Mouse (Mus musculus) hindbrain, embryonic 16.5 days (tissue): ENCODE measurements around the gene Tubgcp3. TPM values are rescaled to one million over a fixed set of nuclear protein-coding genes. Genes with fewer than 3 reads are reported as not detected.

Source experiments
- ATAC-seq: fragments of 200-750 bp; cut with Nextera tagmentation; 2 replicates; pipeline ENCODE4 v1.8.0; 2017; ENCODE audit warnings: moderate TSS enrichment, moderate library complexity
- H3K27ac ChIP-seq: fragments of 300-500 bp; sonication (generic); 2 replicates; pipeline ENCODE4 v1.5.1; 2014; ENCODE audit warnings: low read depth, mild to moderate bottlenecking, control low read depth, low read length, moderate library complexity
- H3K27me3 ChIP-seq: fragments of 300-500 bp; sonication (generic); replicated peaks from 2 replicates; pipeline ENCODE4 v1.6.1; 2014; ENCODE audit warnings: low read length; ENCODE audit not compliant: control insufficient read depth, insufficient read depth
- H3K36me3 ChIP-seq: fragments of 300-500 bp; sonication (generic); 2 replicates; pipeline ENCODE4 v1.6.1; 2014; ENCODE audit warnings: mild to moderate bottlenecking, low read length, moderate library complexity, mixed read lengths; ENCODE audit not compliant: control insufficient read depth, insufficient read depth
- H3K4me1 ChIP-seq: fragments of 300-500 bp; sonication (generic); 2 replicates; pipeline ENCODE4 v1.6.1; 2014; ENCODE audit warnings: low read depth, low read length; ENCODE audit not compliant: control insufficient read depth, insufficient read depth
- H3K4me2 ChIP-seq: fragments of 300-500 bp; sonication (generic); 2 replicates; pipeline ENCODE4 v1.6.1; 2014; ENCODE audit warnings: mild to moderate bottlenecking, low read length, control low read depth, moderate library complexity
- H3K4me3 ChIP-seq: fragments of 300-500 bp; sonication (generic); 2 replicates; pipeline ENCODE4 v1.5.1; 2014; ENCODE audit warnings: mild to moderate bottlenecking, low read length, control low read depth, moderate library complexity
- H3K9ac ChIP-seq: fragments of 300-500 bp; sonication (generic); 2 replicates; pipeline ENCODE4 v1.6.1; 2014; ENCODE audit warnings: low read depth, mild to moderate bottlenecking, control low read depth, low read length, moderate library complexity
- H3K9me3 ChIP-seq: fragments of 300-500 bp; sonication (generic); 2 replicates; pipeline ENCODE4 v1.6.1; 2014; ENCODE audit warnings: mild to moderate bottlenecking, low read length, moderate library complexity; ENCODE audit not compliant: control insufficient read depth
- WGBS: fragments of 180-500 bp; shearing (Covaris S2); extraction: QIAGEN DNeasy Blood & Tissue Kit; methylation state at CpG from one replicate; pipeline ENCODE4 v1.1.7; 2014; 5-methylcytosine and 5-hydroxymethylcytosine counted together
- polyA plus RNA-seq: library from polyadenylated mRNA; unstranded; fragments of >200 nt; fragmentation: Nextera tagmentation; extraction: Ambion mirVana; gene quantifications from 2 replicates; pipeline ENCODE4 v1.2.1, GENCODE M21; 2015

Gene Tubgcp3
- polyA plus RNA-seq, result 37.2 and 41.7 TPM in 2 replicates

- Histone ChIP-seq H3K9me3 (no peaks in the 10 kb centered on the region), H3K4me3 (peak within 1 kb of the TSS; percentile 77), H3K36me3 (no peaks in the 10 kb centered on the region), H3K27me3 (no peaks in the 10 kb centered on the region), H3K4me1 (peaks cover 19% of the 10 kb centered on the region), H3K4me2 (peak within 1 kb of the TSS; percentile 87), H3K27ac (peak within 1 kb of the TSS; percentile 84), H3K9ac (peak within 1 kb of the TSS; percentile 82)
- WGBS, result under 1% methylated on average over 65 of the region's 65 CpGs
- ATAC-seq, result peak; percentile 95
Measured at GRCm38 (mm10) chr8:12672056-12672881, at the start of gene Tubgcp3. Tubgcp3 (minus strand) TSS chr8:12672248.

GRCm38 (mm10) chr8:12719091-12719490 lies 47.0 kb upstream of the Tubgcp3 start:
- no peak for ATAC-seq
- Histone ChIP-seq H3K27me3 (no peaks in the 10 kb centered on the region), H3K9ac (no peak overlapping the region), H3K4me3 (no peak overlapping the region), H3K4me2 (no peak overlapping the region), H3K27ac (no peak overlapping the region), H3K4me1 (no peaks in the 10 kb centered on the region), H3K9me3 (no peaks in the 10 kb centered on the region), H3K36me3 (no peaks in the 10 kb centered on the region)
- WGBS, result 76% methylated on average over 9 of the region's 9 CpGs

GRCm38 (mm10) chr8:12715861-12716585 lies 44.0 kb upstream of the Tubgcp3 start:
- no peak for ATAC-seq
- no peaks in the 10 kb centered on the region for H3K9me3 ChIP-seq
- 81% methylated on average over 18 of the region's 18 CpGs for WGBS
- no peak overlapping the region for H3K4me3 ChIP-seq
- H3K4me2 ChIP-seq, result no peak overlapping the region
- no peak overlapping the region for H3K9ac ChIP-seq
- no peaks in the 10 kb centered on the region for H3K36me3 ChIP-seq
- H3K27me3 ChIP-seq, result no peaks in the 10 kb centered on the region
- H3K27ac ChIP-seq, result no peak overlapping the region
- H3K4me1 ChIP-seq, result no peaks in the 10 kb centered on the region

- H3K27ac ChIP-seq, result no peak overlapping the region
- H3K9me3 ChIP-seq, result no peaks in the 10 kb centered on the region
- H3K4me2 ChIP-seq, result no peak overlapping the region
- H3K27me3 ChIP-seq, result no peaks in the 10 kb centered on the region
- no peak overlapping the region for H3K4me3 ChIP-seq
- H3K36me3 ChIP-seq, result no peaks in the 10 kb centered on the region
- H3K4me1 ChIP-seq, result no peaks in the 10 kb centered on the region
- WGBS, result 79% methylated on average over 7 of the region's 7 CpGs
- no peak for ATAC-seq
- H3K9ac ChIP-seq, result no peak overlapping the region
Measured at GRCm38 (mm10) chr8:12711623-12712022, 39.6 kb upstream of the Tubgcp3 start.

DNA sequence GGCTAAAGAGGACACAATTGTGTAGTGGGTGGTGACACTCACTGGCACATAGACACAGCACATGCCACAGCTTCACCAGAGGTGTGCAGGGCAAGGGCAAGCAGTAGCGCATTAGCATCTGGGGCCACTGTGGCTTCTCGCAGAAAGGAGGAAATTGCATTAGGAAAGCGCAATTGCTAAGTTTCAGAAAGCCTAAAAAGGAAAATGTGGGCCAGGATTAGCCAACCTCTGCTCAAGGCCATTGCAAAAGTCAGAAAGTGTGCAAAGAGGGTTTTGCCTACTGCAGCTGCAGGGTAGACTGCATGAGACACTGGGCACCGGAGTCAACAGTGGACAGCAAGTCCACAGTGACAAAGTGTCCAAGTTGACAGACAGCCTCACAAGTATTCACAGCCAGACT lies 31.5 kb upstream of the Tubgcp3 start:
- Histone ChIP-seq H3K4me1 (no peaks in the 10 kb centered on the region), H3K9me3 (no peaks in the 10 kb centered on the region), H3K4me2 (no peak overlapping the region), H3K27me3 (no peaks in the 10 kb centered on the region), H3K36me3 (no peaks in the 10 kb centered on the region), H3K27ac (no peak overlapping the region), H3K4me3 (no peak overlapping the region), H3K9ac (no peak overlapping the region)
- WGBS, result 86% methylated on average over 4 of the region's 4 CpGs
- ATAC-seq, result no peak

GRCm38 (mm10) chr8:12702290-12702689 lies 30.2 kb upstream of the Tubgcp3 start:
- WGBS, result 51% methylated on average over 8 of the region's 8 CpGs
- H3K27ac ChIP-seq, result no peak overlapping the region
- H3K36me3 ChIP-seq, result no peaks in the 10 kb centered on the region
- no peak overlapping the region for H3K9ac ChIP-seq
- H3K4me3 ChIP-seq, result no peak overlapping the region
- H3K9me3 ChIP-seq, result no peaks in the 10 kb centered on the region
- H3K4me1 ChIP-seq, result no peaks in the 10 kb centered on the region
- no peak for ATAC-seq
- H3K4me2 ChIP-seq, result no peak overlapping the region
- no peaks in the 10 kb centered on the region for H3K27me3 ChIP-seq

DNA sequence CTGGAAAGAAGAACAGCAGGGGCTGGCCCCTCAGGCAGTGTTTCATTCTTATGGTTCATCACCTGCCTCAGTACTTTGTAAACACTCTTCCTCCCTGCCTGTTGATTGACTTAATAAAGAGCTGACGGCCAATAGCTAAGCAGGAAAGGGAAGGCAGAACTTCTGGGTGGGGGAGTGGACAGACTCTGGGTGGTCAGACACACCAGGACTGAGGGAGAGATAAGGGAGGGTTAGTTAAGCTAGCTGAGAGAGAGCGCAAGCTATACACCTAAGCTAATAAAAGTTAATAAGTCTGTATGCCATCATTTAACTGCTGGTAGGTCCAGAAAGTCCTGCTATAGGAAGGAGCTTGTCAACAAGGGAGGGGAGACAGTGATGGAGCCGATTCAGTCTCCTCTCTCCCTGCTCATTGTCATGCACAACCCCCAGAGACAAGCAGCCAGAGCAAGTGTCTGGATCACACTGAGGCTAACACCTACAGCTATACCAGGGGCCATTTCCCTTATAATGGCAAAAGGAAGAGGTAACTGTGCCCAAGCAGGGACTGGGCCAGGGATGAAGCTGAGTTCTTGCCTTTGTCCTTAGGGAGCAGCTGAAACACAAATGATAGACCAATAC lies 26.7 kb upstream of the Tubgcp3 start:
- H3K27me3 ChIP-seq, result no peaks in the 10 kb centered on the region
- no peak overlapping the region for H3K4me3 ChIP-seq
- H3K36me3 ChIP-seq, result no peaks in the 10 kb centered on the region
- H3K27ac ChIP-seq, result no peak overlapping the region
- no peak for ATAC-seq
- H3K9ac ChIP-seq, result no peak overlapping the region
- H3K4me2 ChIP-seq, result no peak overlapping the region
- WGBS, result 52% methylated on average over 3 of the region's 3 CpGs
- H3K9me3 ChIP-seq, result no peaks in the 10 kb centered on the region
- no peaks in the 10 kb centered on the region for H3K4me1 ChIP-seq

GRCm38 (mm10) chr8:12688851-12689250 lies 16.8 kb upstream of the Tubgcp3 start:
- 47% methylated on average over 7 of the region's 7 CpGs for WGBS
- no peak overlapping the region for H3K9ac ChIP-seq
- H3K4me3 ChIP-seq, result no peak overlapping the region
- no peak overlapping the region for H3K27ac ChIP-seq
- no peaks in the 10 kb centered on the region for H3K9me3 ChIP-seq
- ATAC-seq, result peak; percentile 69
- peaks cover 10% of the 10 kb centered on the region for H3K4me1 ChIP-seq
- no peak overlapping the region for H3K4me2 ChIP-seq
- no peaks in the 10 kb centered on the region for H3K27me3 ChIP-seq
- no peaks in the 10 kb centered on the region for H3K36me3 ChIP-seq

GRCm38 (mm10) chr8:12677529-12677928 lies 5.5 kb upstream of the Tubgcp3 start:
- H3K27ac ChIP-seq, result no peak overlapping the region

More at GRCm38 (mm10) chr8:12677529-12677928, 5.5 kb upstream of the Tubgcp3 start:
- peak; percentile 75 for ATAC-seq
- no peak overlapping the region for H3K9ac ChIP-seq
- H3K4me2 ChIP-seq, result no peak overlapping the region
- H3K36me3 ChIP-seq, result no peaks in the 10 kb centered on the region
- no peak overlapping the region for H3K4me3 ChIP-seq
- H3K4me1 ChIP-seq, result peaks cover 7% of the 10 kb centered on the region
- no peaks in the 10 kb centered on the region for H3K9me3 ChIP-seq
- 5% methylated on average over 7 of the region's 7 CpGs for WGBS
- no peaks in the 10 kb centered on the region for H3K27me3 ChIP-seq
